Mouse (Mus musculus) megakaryocyte, embryonic 14.5 days (primary cell): ENCODE results near the gene Cpt1b.

ENCODE experiments used
- FLI1 ChIP-seq: IDR thresholded peaks from 2 replicates; pipeline ENCODE4 v1.6.1; 2012; ENCODE audit warnings: low read length, inconsistent platforms, mixed read lengths
- GATA1 ChIP-seq: IDR thresholded peaks from 3 replicates; pipeline ENCODE4 v1.6.1; 2012; ENCODE audit warnings: mixed read lengths, low read length, inconsistent platforms, borderline replicate concordance

- no peak for TF ChIP-seq FLI1
- no peak for TF ChIP-seq GATA1
Observed at GRCm38 (mm10) chr15:89458942-89459341, 33.3 kb upstream of the Cpt1b start.
